Mouse (Mus musculus): ENCODE data around the gene Gngt2. TPM values are rescaled to one million over a fixed set of nuclear protein-coding genes. Genes with fewer than 3 reads are reported as not detected.
"Not testable (repeated sequence)": the region's sequence is repeated elsewhere in the genome, so short reads cannot be mapped to it uniquely, and the experiment has no call there.

Gene Gngt2
- polyA plus RNA-seq, 1 experiment = 9.4 TPM

DNA sequence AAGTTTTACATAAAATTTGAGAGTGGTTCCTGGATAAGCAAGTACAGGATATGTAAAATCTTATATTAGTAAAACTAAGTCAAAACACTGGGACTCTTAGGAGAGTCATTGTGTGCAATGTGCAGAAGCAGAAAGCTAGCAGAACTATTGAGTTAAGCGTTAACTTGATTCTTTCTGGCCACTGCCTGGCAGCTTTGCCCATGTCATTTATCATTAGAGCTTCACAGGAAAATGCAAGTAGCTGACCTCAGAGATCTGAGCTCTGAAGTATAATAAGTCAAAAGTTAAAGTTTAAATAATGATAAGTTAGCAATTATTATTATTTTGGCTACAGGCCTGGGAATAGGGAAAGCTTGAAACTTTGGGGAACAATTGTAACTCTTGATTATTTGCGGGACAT, 42.8 kb downstream of the Gngt2 start:
- not testable (repeated sequence) for DNase-seq (ENCODE audit: extremely low spot score in 1 of 2, low spot score in 1 of 2)

DNA sequence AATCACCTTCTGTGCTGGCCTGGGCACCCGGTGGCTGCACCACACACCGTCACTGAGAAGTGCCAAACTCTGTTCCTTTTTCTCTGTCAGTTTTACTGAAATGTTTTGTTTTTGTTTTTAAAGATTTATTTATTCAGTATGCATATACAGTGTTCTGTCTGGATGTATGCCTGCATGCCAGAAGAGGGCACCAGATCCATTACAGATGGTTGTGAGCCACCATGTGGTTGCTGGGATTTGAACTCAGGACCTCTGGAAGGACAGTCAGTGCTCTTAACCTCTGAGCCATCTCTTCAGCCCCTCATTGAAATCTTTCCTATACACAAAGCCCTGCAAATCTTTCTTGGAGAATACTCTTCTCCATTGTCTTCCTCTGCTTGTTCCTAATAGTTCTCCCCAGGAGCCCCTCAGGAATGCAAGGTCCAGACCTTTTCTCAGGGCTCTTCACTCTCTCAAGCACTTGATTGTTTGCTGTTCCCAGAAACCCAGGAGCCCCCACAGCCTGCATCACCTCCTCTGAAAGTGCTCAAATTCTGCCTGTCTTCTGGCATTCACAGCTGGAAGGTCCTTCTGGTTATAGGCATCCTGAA, 53.5 kb downstream of the Gngt2 start:
- no peak for DNase-seq (ENCODE audit: extremely low spot score in 1 of 2, low spot score in 1 of 2)

Other genes starting within 250 kb of the Gngt2 start
- gene Ngfr, start 249.5 kb upstream of the Gngt2 start, polyA plus RNA-seq (2012; rRNA removed) = 2.0 and 2.2 TPM in 2 replicates
- gene Phb, start 170.3 kb upstream of the Gngt2 start, polyA plus RNA-seq (2012; rRNA removed) = 120 and 143 TPM in 2 replicates
- gene Zfp652, start 124.5 kb upstream of the Gngt2 start, polyA plus RNA-seq (2012; rRNA removed) = 25.3 and 26.1 TPM in 2 replicates
- 0.52 and 0.55 TPM in 2 replicates for gene B130006D01Rik, start 113.6 kb upstream of the Gngt2 start, polyA plus RNA-seq (2012; rRNA removed)
- 68.7 and 70.4 TPM in 2 replicates for gene Phospho1, start 12.7 kb upstream of the Gngt2 start, polyA plus RNA-seq (2012; rRNA removed)
- gene Abi3, start 5.3 kb downstream of the Gngt2 start, polyA plus RNA-seq (2012; rRNA removed) = 9.6 and 11.2 TPM in 2 replicates
- not detected in 2 replicates for gene B4galnt2, start 77.7 kb downstream of the Gngt2 start, polyA plus RNA-seq (2012; rRNA removed)
- 0.18 and 0.71 TPM in 2 replicates for gene Igf2bp1, start 168.7 kb downstream of the Gngt2 start, polyA plus RNA-seq (2012; rRNA removed)
- not detected in 2 replicates for gene Gip, start 187.3 kb downstream of the Gngt2 start, polyA plus RNA-seq (2012; rRNA removed)
- 84.2 and 87.0 TPM in 2 replicates for gene Snf8, start 197.7 kb downstream of the Gngt2 start, polyA plus RNA-seq (2012; rRNA removed)
- 45.3 and 50.3 TPM in 2 replicates for gene Ube2z, start 228.2 kb downstream of the Gngt2 start, polyA plus RNA-seq (2012; rRNA removed)
- 410 and 500 TPM in 2 replicates for gene Atp5g1, start 238.5 kb downstream of the Gngt2 start, polyA plus RNA-seq (2012; rRNA removed)